Mouse (Mus musculus) right cerebral cortex, adult 18-20 months (tissue): Measurements from ENCODE around the gene Lck.
"Not testable (repeated sequence)": the region's sequence is repeated elsewhere in the genome, so short reads cannot be mapped to it uniquely, and the experiment has no call there.

Source experiments
- DNase-seq: peaks from one replicate; pipeline ENCODE4 v3.0.0; 2022; ENCODE audit warnings: mixed read lengths

Gene Lck

DNA sequence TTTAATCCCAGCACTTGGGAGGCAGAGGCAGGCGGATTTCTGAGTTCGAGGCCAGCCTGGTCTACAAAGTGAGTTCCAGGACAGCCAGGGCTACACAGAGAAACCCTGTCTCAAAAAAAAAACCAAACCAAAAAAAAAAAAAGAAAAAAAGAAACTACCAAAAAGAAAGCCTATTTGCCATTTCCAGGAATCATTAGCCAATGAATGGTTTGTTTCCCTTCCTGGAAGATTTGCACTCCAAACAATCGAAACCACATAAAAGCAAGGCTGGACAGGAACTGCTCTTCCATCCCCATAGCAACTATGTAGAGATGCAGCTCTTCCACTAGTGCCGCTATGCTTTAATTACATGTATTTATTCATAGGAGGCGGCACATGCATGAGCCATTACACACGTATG is 18.9 kb downstream of the Lck start:
- DNase-seq, result not testable (repeated sequence)

DNA sequence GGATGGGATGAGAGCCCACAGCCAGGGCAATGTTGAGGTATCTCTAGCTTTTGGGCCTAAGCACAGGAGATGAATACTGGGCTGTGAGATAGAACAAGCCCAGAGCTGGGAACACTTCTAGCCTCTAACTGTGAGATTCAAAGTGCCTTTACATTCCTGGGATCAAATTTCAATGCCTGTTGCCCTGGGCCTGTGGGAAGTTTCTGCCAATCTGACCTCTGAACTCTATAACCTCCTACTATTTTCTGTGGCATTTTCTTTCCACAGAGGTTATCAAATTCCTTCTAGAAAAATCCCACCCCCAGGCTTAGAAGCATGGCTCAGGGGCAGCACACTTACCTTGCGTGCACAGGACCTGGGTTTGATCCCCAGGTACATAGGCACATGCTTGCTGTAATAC is 23.1 kb downstream of the Lck start:
- DNase-seq, result no peak

DNA sequence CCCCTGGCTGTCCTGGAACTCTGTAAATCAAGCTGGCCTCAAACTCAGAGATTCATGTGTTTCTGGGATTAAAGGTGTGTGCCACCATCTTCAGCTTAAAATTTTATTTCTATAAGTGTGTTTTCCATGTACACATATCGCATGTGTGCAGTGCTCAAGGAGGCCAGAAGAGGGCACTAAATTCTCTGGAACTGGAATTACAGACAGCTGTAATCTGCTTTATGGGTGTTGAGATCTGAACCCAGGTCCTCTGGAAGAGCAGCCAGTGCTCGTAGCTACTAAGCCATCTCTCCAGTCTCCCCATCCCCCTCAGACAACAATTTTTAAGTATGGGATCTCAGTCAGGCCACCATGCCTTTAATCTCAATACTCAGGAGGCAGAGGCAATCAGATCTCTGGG is 24.1 kb downstream of the Lck start:
- DNase-seq, result no peak

DNA sequence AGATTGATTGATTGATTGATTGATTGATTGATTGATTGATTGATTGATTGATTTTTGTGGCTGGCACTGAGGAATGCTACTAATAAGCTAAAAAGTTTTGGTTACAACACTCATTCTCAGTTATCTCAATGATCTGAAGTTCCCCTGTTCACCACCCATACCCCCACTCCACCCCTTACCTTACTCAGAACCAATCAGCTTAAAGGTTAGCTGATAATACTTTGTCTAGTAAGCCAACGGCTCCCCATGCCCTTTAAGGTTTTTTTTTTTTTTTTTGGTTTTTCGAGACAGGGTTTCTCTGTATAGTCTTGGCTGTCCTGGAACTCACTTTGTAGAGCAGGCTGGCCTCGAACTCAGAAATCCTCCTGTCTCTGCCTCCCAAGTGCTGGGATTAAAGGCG is 25.8 kb downstream of the Lck start:
- not testable (repeated sequence) for DNase-seq

DNA sequence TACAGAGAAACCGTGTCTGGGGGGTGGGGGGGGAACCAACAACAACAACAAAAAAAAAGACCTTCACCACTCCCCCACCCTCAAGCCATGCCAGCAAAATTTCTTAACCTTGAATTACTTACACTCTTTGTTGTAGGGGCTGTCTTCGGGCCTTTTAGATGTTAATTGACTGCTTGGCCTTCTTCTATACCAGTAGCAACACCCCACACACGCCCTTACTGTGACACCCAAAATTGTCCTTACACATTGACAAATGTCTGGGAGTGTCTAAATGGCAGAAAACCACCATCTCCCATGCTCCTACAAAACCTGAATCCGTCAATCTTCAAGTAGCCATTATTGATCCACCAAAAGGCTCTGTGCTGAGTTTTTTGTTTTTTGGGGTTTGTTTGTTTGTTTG is 29.3 kb downstream of the Lck start:
- no peak for DNase-seq

DNA sequence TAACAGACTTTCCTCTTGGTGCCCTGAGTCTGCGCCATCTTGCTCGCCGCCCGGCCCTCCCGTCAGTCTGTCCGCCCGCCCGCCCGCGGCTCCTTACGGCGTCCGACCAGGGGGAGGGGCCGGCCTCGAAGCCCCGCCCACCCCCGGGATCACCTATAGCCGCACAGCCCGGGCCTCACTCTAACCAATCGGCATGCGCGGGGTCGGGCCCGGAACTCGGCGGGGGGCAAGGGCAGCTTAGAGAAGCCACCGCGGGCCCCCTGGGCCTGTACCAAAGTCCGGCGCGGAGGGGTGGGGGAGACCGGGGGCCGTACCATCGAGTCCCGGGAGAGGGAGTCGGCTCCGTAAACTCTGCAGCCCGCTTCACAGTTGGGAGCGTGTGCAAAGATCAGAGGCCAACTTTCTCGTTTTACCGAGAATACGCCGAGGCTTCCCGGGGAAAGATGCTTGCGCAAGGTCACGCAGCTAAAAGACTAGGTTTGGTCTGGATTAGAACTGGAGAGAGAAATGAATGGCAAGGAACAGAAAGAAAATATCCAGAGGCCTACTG is 30.8 kb downstream of the Lck start, which contains the start of gene Hdac1:
Hdac1 (minus strand) TSS at position 122 of the 550 bp plus-strand sequence.
- peak; percentile 96 for DNase-seq

DNA sequence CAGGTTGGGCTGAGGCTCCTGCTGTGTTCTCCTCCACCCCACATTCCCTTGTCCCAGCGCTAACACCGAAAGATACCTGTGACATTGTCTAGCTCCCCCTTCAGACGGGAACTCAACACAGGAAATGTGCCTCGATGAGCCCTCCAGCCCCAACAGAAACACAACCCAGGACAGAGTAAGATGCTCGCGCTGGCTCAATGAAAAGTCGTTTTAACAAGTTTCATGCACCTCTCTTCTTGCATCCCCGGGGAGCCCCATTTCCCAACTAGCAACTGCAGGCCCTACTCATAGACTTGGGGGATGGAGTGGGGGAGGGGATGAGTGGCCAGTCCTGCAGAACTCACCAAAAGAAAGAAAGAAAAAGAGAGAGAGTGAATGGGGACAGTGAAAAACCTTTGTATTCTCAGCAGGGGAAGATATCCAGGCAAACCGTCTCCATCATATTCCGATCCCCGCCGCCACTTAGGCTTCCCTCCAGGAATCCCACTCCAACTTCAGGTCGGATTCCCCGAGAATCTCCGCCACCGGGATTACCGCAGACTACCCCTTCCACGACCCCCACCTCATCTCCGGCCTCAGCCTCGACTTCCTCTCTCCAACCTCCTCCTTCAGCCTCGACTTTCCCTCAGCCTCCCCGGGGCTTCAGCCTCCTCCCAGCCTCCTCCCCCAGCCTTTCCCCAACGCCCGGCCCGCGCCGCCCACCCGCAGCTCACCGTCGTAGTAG is 31.4 kb downstream of the Lck start:
- DNase-seq, result peak; percentile 10

DNA sequence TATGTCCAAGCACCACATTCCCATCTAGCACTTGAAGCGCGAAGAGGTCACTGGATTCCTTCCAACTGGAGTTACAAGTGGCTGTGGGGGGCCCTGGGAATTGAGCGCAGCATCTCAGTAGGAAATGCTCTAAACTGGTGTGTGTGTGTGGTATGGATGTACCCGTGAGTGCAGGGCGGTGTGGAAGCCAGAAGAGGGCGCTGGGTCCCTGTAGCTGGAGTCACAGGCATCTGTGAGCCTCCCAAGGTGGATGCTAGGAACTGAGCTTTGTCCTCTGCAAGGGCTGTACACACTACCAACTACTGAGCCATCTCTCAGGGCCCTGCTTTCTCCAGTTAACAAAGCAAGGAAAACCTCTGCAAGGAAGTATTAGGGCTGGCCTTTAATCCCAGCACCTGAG is 33.4 kb downstream of the Lck start:
- no peak for DNase-seq

DNA sequence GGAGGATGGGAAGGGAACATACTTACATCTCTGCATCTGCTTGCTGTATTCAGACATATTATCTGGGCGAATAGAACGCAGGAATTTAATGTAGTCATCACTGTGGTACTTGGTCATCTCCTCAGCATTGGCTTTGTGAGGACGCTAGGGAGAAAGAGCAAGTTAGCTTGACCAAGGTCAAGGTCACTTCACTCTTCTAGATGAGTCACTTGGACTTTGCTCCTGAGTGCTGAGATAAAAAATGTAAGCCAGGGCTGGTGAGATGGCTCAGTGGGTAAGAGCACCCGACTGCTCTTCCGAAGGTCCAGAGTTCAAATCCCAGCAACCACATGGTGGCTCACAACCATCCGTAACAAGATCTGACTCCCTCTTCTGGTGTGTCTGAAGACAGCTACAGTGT is 44.5 kb downstream of the Lck start:
- DNase-seq, result not testable (repeated sequence)

DNA sequence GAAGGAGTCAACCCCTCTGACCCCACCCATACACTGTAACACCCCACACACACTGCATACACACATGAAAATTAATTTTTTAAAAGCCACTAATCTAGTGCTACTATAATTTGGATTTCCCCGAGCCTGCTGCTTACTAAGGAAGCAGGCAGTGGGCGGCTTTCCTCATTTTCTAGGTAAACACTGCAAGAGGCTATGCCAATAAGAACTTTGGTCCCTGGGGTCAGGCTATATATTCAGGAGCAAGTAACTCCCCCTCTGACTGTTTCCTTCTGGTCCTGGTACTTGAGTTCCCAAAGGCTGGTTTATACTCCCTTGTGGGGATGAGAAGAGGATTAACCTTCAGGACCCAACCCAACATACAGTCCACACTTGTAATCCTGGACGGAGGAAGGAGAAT is 47.6 kb downstream of the Lck start:
- DNase-seq, result no peak

DNA sequence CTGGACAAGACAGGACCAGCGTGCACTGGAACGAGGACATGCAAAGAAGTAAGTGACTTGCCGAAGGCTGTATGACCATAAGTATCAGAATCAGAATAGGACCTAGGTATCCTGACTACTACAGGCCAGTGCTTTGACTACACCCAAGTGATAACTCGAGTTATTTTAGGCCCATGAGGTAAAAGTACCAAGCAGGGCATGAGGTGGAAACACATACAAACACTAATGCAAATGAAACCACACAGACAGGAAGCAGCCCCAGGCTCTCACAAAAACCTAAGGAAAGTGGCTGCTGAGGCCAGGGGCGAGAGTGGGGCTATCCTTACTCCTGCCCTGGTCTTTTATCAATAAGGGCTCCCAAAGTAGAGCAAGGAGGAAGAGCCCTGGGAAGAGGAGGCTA is 48.1 kb downstream of the Lck start:
- no peak for DNase-seq

DNA sequence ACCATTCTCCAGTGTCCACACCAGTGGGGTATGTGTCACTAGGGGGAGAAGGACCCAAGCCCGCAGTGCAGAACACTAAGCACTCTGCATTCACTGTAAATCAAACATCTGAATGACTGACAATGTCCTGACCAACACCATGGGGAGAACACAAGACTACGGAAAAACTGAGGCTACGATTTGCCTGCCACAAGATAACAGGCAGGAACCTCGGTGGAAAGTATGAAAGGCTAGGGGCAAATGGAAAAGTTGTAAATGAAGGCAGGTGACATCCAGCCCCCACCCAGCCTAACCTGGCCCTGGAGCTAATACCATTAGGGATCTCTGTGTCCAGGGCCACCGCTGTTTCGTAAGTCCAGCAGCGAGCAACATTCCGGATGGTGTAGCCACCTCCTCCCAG is 54.9 kb downstream of the Lck start:
- DNase-seq, result no peak

DNA sequence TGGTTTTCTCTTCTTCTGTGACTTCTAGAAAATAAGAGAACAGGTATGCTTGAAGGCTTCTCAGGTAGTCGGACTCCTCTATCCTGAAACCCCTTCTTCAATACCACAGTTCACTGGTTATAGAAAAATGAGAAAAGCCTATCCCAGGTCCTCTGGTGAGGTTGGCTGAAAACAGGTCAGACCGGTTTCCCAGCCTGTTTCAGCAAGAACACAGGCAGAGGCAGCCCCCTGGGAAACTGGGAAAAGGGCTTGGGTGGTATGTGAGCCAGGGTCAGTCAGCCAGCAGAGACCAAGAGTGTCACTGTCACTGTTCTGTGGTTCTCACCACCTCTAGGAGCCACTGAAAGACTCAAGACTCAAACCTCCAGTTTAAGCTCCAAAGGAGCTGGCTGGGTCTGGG is 56.5 kb downstream of the Lck start:
- no peak for DNase-seq

DNA sequence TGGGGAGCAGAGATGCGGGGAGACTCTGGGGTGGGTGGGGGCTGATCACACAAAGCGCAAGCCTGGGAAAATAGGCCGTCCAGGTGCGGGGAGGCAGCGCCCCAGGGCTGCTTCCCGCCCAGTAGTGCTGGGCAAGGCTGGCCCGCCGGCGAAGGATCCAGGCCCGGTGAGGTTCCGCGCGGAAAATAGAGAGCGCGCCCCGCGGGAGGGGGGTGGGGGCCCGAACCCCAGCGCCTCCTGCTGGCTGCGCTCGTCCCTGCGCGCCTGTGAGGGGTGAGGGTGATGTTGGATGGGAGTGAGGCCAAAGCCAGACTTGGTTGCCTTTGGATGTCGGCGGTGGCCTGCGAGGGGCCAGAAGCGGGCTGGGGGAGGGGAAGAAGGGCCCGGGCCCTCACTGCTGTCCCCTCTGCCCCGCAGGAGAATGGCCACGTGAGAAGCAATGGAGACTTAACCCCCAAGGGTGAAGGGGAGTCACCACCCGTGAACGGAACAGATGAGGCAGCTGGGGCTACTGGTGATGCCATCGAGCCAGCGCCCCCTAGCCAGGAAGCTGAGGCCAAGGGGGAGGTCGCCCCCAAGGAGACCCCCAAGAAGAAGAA is 59.0 kb downstream of the Lck start:
- DNase-seq, result no peak

DNA sequence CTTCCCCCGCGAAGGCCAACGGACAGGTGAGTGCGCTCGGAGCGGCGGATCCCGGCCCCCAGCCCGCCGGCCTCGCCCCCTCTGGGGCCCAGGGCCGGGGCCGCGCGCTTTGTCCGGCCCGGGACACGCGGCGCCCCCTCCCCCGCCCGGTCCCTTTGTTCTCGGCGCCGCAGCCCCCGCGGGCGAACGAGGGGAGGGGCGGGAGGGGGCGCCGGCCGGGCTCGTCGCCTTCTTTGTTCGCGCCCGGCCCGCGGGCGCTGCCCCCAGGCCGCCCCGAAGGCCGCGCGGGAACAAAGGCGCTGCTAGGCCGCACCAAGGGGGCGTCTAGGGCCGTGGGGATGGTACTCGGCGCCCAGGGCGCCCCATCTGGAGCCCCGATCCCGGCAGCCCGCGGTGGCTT is 59.5 kb downstream of the Lck start:
- DNase-seq, result no peak

DNA sequence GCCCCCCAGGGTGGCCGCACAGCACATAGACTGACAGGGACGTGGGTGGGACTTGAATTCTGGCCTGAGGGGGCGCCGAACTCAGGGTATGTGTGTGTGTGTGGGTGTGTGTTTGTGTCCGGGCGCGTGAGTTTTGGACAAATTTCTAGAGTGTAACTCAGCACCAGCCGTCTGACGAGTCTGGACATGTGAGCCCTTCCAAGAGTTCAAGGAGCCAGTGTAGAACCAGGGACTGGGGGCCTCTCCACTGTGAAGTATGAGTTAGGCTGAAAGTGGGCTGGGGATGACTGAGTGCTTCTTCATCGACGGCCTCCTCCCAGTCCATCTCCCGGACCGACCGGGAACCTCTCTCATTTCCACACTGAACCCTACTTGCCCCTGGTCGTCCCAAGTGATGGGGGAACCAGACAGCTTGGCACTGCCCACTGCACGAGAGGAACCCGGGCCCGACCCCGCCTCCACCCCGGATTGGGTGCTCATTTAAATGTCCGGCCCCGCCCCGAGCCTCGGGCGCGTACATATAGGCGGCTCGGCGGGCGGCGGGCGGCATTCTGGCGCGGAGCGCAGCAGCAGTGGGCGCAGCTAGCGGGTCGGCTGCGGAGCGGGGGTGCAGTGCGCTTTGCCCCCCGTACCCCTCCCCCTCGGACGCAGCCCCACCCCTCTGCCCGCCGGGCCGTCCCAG is 60.2 kb downstream of the Lck start, which contains the start of gene Marcksl1:
Marcksl1 (plus strand) TSS at position 496 of the 682 bp plus-strand sequence.
- DNase-seq, result peak; percentile 56

DNA sequence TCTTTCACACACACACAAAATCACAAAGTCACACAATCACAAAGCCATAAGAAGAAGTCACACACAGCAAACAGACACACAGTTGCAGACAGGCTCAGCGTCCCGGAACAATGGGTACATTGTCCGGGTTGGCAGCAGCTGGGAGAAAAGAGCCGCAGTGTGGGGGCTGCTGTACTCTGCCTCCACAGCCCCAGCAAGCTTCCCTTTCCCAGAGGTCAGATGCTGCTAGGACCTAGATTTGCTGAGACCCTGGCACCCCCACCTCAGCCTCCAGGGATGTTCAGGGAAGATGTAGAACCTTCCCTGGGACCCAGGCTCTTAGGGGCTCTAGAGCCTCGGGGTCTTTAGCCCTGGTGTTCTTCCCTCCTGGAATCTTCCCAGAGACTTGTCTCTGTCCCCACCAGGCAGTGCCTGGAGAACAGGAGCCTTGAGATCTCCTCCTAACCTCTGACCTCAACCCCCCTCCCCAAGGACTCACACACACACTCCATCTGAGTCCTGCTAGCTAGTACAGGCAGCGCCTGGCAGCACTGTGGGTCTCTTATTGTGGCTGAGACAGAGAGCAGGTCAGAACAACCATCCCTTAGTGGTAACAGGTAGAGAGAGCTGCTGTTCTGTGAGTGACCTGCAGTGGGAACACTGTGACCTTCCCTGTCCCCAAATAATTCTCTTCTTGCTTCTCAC is 61.9 kb downstream of the Lck start:
- no peak for DNase-seq

DNA sequence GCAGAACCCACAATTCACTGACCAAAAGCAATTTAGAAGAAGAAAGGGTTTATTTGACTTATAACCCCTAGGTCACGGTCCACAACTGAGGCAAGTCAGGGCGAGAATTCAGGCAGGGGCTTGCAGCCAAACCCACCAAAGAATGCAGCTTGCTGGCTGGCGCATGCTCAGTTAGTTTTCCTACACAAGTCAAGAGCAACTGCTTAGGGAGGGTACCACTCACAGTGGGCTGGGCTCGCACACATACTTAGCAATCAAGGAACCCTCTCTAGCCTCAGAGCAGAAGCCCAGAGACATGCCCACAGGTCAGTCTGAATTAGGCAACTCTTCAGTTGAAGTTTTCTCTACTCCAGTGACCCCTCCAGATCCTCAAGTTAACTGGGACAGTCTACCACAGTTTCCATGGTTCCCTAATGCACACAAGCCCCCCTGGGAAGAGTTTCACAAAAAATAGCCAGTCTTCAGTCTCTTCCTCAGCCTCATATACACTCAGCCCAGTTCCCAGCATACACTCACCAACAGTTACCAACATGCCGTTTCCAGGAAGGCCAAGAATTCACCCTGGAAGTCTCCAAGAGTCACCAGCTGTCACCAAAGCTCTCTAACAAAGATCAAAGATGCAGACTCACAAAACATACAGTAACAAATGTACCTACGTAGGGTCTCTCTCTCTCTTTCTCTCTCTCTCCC is 62.6 kb downstream of the Lck start:
- DNase-seq, result no peak

DNA sequence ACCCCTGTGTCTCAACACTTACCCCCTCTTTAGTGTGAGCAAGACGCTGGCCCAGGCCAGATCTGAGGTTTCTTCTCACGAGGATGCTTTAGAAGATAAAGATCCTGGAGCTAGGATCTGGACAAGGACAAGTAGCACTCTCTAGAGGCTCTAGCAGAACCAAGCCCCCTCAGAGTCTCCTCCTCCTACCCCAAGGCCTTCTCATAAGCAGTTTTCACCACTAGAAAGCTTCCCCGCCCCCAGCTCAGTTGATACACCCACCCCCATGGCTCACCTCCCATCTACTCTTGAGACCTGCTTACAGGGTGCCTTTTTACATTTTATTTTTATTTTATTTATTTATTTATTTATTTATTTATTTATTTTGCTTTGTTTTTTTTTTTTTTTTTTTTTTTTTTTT is 63.8 kb downstream of the Lck start:
- no peak for DNase-seq

DNA sequence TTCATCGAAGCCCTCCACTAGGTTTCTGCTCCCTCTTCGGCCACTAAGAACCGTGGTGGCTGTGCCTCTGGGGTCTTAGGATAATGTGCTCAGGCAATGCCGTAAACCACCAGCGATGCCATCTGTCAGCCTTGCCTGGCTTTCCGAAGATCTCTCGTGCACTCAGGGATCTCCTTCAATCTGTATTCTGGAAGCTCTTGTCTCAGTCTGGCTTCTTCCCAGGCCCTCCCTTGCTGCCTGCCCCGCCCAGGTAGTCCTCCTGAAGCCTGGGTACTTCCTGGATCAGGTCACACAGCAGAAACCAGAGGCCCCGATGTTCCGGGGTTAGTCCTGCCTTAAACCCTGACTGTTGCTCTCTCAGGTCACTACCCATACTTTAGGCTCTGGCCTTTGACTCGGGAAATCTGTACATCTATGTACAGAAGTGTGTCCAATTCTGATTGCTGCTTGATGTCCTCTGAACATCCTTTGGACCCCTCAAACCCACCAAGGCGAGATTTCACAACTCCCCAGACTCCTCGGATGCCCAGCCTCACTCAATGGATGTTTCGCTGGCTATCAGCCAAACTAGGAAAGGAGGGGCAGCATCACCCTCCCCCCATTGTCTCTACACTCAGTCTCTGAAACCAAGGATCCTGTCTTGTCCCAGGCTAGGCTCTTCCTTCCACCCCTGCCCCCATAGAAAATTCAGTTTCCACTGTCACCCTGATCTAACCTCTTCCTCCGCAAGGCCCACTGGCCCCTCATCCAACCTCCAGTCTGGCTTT is 64.4 kb downstream of the Lck start:
- no peak for DNase-seq

DNA sequence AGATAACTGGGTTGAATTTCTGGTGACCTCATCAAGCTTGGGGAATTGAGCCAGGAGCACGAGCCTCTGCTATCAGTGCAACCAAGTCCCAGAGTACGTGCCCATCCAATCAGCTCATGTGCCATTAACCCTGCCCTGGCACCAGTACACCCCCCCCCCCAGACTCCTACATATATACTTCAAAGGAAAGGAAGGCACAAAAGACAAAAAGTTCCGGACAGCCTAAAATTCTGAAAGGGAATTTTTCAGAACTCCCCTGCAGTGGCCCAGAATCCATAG is 65.3 kb downstream of the Lck start:
- DNase-seq, result no peak
